Mouse (Mus musculus) heart, postnatal 36 days (tissue): ENCODE measurements around the gene Tnfsf11. TPM values are rescaled to one million over a fixed set of nuclear protein-coding genes. Genes with fewer than 3 reads are reported as not detected.

Experiments used
- DNase-seq, 2 experiments: peaks; one replicate each; pipeline ENCODE4 v3.0.0; 2021 to 2022
- intact Hi-C: fragments of 180-260 bp; cut with DNase I; formaldehyde crosslinking; loops from one replicate; pipeline ENCODE4 v1.15.1; 2025
- total RNA-seq, 2 experiments: library from RNA; stranded (reverse); gene quantifications; 2 replicates each; pipeline ENCODE4 v1.2.3; 2021

Tnfsf11 gene
- total RNA-seq, 2 experiments from 2014 or later: not detected

- intact Hi-C loops: loop anchor here (2.0 to 5.0 kb wide), 2 partner anchors 193 to 1148 kb away; no protein-coding TSS in a partner anchor
- DNase-seq: no peak
These were observed 17.8 kb downstream of the Tnfsf11 start for GRCm38 (mm10) chr14:78289912-78290523.

GRCm38 (mm10) chr14:78288903-78289302, 18.9 kb downstream of the Tnfsf11 start:
- no peak for DNase-seq
- intact Hi-C loops: loop anchor here (2.0 to 5.0 kb wide), 2 partner anchors 194 to 1147 kb away; no protein-coding TSS in a partner anchor

- intact Hi-C loops: loop anchor here (2.0 to 5.0 kb wide), 2 partner anchors 195 to 1146 kb away; no protein-coding TSS in a partner anchor
- DNase-seq: peak; percentile 53
These were observed 19.7 kb downstream of the Tnfsf11 start for GRCm38 (mm10) chr14:78287906-78288800.

- no peak for DNase-seq
- intact Hi-C loops: loop anchor here (5.0 kb wide), 1 partner anchor 1144 kb away; no protein-coding TSS in a partner anchor
These were observed 21.8 kb downstream of the Tnfsf11 start for GRCm38 (mm10) chr14:78286011-78286548.

- intact Hi-C loops: no loop called here
These were observed 25.4 kb downstream of the Tnfsf11 start for GRCm38 (mm10) chr14:78282490-78282889.

GRCm38 (mm10) chr14:78276395-78276930, 31.4 kb downstream of the Tnfsf11 start:
- intact Hi-C loops: loop anchor here (10.0 kb wide), 1 partner anchor 1222 kb away; no protein-coding TSS in a partner anchor
- no peak for DNase-seq

More at GRCm38 (mm10) chr14:78282490-78282889, 25.4 kb downstream of the Tnfsf11 start:
- DNase-seq: no peak

- DNase-seq: no peak
- intact Hi-C loops: loop anchor here (5.0 to 10.0 kb wide), 3 partner anchors 73 to 1220 kb away; no protein-coding TSS in a partner anchor
These were observed 33.0 kb downstream of the Tnfsf11 start for GRCm38 (mm10) chr14:78274851-78275250.

- no peak for DNase-seq
- intact Hi-C loops: loop anchor here (5.0 to 10.0 kb wide), 3 partner anchors 72 to 1219 kb away; no protein-coding TSS in a partner anchor
These were observed 33.7 kb downstream of the Tnfsf11 start for GRCm38 (mm10) chr14:78274146-78274545.

- intact Hi-C loops: loop anchor here (5.0 to 10.0 kb wide), 3 partner anchors 71 to 1219 kb away; no protein-coding TSS in a partner anchor
- peak in 1 of 2 experiments; percentile 35 for DNase-seq
These were observed 34.3 kb downstream of the Tnfsf11 start for GRCm38 (mm10) chr14:78273571-78273970.

- intact Hi-C loops: no loop called here
These were observed 43.0 kb downstream of the Tnfsf11 start for GRCm38 (mm10) chr14:78264876-78265275.

GRCm38 (mm10) chr14:78262596-78262995, 45.2 kb downstream of the Tnfsf11 start:
- intact Hi-C loops: no loop called here

More at GRCm38 (mm10) chr14:78264876-78265275, 43.0 kb downstream of the Tnfsf11 start:
- no peak for DNase-seq

GRCm38 (mm10) chr14:78261246-78261645, 46.6 kb downstream of the Tnfsf11 start:
- DNase-seq: no peak
- intact Hi-C loops: no loop called here

More at GRCm38 (mm10) chr14:78262596-78262995, 45.2 kb downstream of the Tnfsf11 start:
- DNase-seq: no peak

GRCm38 (mm10) chr14:78254017-78254416, 53.8 kb downstream of the Tnfsf11 start:
- intact Hi-C loops: no loop called here

GRCm38 (mm10) chr14:78246601-78247000, 61.2 kb downstream of the Tnfsf11 start:
- intact Hi-C loops: no loop called here
- no peak for DNase-seq

More at GRCm38 (mm10) chr14:78254017-78254416, 53.8 kb downstream of the Tnfsf11 start:
- no peak for DNase-seq

- DNase-seq: no peak
- intact Hi-C loops: no loop called here
These were observed 63.0 kb downstream of the Tnfsf11 start for GRCm38 (mm10) chr14:78244811-78245210.

GRCm38 (mm10) chr14:78239346-78239745, 68.5 kb downstream of the Tnfsf11 start:
- DNase-seq: no peak
- intact Hi-C loops: no loop called here

GRCm38 (mm10) chr14:78237238-78237637, 70.6 kb downstream of the Tnfsf11 start:
- no peak for DNase-seq
- intact Hi-C loops: no loop called here

GRCm38 (mm10) chr14:78236144-78236543, 71.7 kb downstream of the Tnfsf11 start:
- intact Hi-C loops: no loop called here
- DNase-seq: peak; percentile 10 to 25

- intact Hi-C loops: no loop called here
These were observed 72.5 kb downstream of the Tnfsf11 start for GRCm38 (mm10) chr14:78235296-78235695.

GRCm38 (mm10) chr14:78229012-78229411, 78.8 kb downstream of the Tnfsf11 start:
- no peak for DNase-seq
- intact Hi-C loops: no loop called here

More at GRCm38 (mm10) chr14:78235296-78235695, 72.5 kb downstream of the Tnfsf11 start:
- DNase-seq: no peak
